Mouse (Mus musculus): ENCODE measurements around the gene Tldc2.

The Tldc2 gene

GRCm38 (mm10) chr2:157078793-157079700 is 7.8 kb upstream of the Tldc2 start, which contains the start of gene Soga1:
Soga1 (minus strand) TSS chr2:157079254.
- peak; percentile 88 for DNase-seq

- DNase-seq = no peak
These were observed 7.1 kb upstream of the Tldc2 start for GRCm38 (mm10) chr2:157079701-157080180.

GRCm38 (mm10) chr2:157081331-157081730 is 5.5 kb upstream of the Tldc2 start:
- DNase-seq = peak; percentile 33

- DNase-seq = peak; percentile 11
These were observed 4.9 kb upstream of the Tldc2 start for GRCm38 (mm10) chr2:157081960-157082359.

GRCm38 (mm10) chr2:157084831-157085585 is 1.8 kb upstream of the Tldc2 start:
- no peak for DNase-seq

- no peak for DNase-seq
These were observed 872 bp downstream of the Tldc2 start for GRCm38 (mm10) chr2:157087536-157088317.

- no peak for DNase-seq
These were observed 5.2 kb downstream of the Tldc2 start for GRCm38 (mm10) chr2:157092024-157092423.

DNA sequence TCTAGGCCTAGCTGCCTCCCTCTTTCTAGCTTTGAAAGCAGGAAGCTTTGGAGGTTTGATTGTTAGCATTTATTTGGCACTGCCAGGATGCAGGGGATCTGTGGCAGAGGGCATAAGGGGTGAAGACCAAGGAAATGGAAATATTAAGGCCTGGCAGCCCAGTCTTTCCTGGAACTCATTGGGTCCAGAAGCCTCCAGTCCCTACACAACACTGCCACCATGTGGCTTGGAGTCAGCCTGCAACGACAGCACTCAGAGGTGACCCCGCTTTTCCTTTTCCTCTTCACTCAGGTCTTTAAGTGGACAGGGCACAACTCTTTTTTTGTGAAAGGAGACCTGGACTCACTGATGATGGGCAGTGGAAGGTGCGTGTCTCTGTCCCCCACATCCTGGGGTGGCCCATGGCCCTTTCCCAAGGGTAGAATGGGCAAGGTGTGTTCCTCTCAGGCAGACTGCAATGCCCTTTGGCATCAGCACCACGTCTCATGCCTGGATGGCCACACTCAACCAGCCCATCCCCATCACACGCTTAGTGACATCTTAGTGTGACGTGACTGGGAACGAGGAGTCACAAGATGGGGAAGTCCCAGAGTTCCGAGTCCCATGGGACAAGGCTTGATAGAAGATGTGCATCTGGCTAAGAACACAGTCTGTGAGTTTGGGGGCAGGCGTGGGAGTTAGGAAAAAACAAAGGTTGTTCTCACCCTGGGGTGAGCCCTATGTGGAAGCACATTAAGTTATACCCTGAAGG is 8.3 kb downstream of the Tldc2 start:
- DNase-seq = peak; percentile 72

DNA sequence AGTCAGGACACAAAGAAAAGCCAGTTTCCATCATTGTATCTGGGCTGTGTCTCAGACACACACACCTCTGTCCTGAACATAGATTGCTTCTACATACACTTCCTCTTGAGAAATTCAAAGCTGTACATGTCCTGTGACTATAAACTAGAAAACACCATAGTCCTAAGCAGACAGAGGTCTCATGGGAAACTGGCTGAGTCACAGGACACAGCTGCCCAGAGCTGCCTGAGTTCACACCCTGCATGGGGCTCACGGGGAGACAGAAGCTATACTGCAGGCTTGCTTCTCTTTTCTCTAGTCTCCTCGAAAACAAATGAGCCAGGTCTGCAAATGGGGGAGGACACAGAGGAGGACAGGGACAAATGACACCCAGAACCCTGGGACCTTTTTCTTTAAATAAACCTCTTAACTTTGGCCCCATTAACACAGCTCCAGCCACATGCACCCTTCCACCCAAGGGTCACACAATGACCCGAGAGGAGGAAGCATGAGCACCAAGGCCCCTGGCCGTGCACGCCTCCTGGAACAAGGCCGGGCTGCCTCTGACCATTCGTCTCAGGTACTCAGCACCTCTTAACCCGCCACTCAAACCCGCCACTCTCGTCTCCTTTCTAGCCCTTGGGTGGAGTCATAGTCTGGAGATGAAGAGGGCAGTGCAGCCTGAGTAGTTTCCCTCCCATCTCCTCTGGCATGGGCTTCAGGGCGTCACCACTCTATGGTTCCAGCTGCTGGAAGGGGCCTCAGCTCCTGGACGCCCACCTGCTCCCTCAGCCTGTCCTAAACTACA is 12.9 kb downstream of the Tldc2 start:
- no peak for DNase-seq

DNA sequence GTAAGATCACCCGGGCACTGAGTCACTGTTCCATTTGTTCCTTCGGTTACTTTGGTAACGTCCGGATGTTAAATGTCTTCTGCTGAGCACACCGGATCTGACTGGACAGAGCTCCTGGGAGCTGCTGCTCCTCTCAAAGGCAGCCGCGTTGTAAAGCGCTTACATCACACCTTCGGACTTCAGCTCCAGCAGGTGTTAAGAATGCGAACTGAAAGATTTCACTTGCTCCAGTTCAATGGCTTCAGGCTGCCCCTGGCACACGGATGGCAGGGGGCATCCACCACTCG is 13.4 kb downstream of the Tldc2 start:
- no peak for DNase-seq

- DNase-seq = no peak
These were observed 14.8 kb downstream of the Tldc2 start for GRCm38 (mm10) chr2:157101650-157102049.

GRCm38 (mm10) chr2:157102256-157102655 is 15.4 kb downstream of the Tldc2 start:
- DNase-seq = no peak

- DNase-seq = no peak
These were observed 17.6 kb downstream of the Tldc2 start for GRCm38 (mm10) chr2:157104454-157104853.

DNA sequence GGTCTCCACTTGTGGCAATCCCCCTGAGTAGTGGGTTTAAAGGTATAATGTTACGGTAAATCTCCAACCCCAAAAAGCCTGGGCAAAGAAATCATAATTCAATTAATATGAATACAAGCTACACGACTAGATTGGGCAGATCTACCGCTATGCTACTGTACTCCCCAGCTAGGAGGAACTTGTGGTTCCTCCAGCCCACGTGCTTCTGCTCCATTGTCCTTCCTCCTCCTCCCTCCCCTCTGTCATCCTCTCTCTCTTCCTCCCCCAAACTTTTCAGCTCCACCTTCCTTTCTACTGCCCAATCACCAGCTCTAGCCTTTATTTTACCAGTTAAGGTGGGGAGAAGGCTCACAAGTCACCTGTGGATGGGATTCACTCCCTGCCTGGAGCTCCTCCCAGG is 21.4 kb downstream of the Tldc2 start:
- no peak for DNase-seq

DNA sequence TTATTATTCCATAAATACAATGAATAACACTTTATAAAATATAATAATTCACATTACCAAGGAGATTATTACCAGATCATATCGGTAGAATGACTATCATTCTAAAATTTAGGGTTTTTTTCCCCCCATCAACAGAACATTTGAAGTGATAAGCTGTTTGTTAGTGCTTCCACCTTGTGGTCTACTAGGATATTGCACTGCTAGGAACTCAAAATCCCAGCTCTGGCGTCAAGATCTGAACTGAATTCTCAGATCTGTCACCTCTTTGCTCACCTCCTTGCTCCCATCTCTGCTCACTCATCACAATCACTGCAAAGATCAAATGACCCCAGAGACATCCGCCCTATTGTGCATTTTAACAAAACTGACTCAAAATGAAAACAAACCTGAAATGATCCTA is 30.1 kb downstream of the Tldc2 start:
- DNase-seq = no peak

- DNase-seq = no peak
These were observed 31.7 kb downstream of the Tldc2 start for GRCm38 (mm10) chr2:157118556-157118955.

GRCm38 (mm10) chr2:157119075-157119474 is 32.2 kb downstream of the Tldc2 start:
- no peak for DNase-seq

- no peak for DNase-seq
These were observed 34.9 kb downstream of the Tldc2 start for GRCm38 (mm10) chr2:157121766-157122165.

DNA sequence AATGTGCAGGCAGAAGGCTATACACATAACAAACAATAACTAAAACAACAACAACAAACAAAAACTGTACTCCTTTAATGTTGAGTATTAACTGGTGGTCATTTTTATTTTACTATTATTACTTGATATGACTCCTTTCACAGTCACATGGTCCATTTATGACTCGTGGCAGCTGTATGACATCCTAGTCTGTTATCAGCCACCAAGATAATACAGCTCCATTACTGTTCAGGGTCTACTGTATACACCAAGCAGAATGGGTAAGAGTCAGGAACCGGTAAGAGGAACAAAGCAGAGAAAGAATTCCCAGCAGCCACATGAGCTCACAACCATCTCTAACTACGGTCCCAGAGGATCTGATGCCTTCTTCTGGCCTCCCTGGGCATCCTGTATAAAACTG is 38.4 kb downstream of the Tldc2 start:
- DNase-seq = no peak

DNA sequence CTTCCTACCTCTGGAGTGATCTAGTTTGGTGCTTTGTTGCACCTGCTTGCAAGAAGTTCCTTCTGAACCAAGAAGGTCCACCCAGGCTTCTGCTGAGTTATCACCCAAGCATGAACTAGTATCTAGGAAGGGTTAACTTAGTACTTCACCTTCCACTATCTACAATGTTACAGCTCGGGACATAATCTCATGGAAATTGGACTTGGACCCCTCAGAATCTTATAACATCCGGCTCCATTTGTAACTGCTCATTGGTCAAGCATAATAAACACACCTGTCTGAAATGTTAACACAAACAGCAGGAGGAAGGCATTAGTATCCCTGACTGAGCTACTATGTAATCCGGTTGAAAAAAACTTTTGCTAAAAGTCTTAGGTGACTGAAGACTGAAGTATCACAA is 40.5 kb downstream of the Tldc2 start:
- DNase-seq = no peak

DNA sequence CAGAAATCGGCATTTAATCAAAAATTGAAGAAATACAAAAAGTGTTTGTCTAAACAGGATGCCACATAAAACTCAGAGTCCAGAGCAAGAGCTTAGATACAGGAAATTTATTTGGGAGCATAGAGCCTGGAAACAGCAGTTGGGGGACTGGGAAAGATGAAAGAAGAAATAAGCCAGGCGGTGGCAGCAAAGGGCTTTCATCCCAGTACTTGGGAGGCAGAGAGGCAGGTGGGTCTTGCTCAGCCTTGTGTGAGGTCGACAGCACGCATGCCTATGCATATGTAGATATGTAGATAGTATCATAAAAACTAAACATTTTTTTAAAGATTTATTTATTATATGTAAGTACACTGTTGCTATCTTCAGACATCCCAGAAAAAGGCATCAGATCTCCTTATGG is 41.2 kb downstream of the Tldc2 start:
- no peak for DNase-seq

GRCm38 (mm10) chr2:157129096-157129495 is 42.2 kb downstream of the Tldc2 start:
- no peak for DNase-seq

All from cerebellum, adult 11-12 months (tissue).